Mouse (Mus musculus): ENCODE data around the gene Nap1l1.
"Not testable (repeated sequence)": the region's sequence is repeated elsewhere in the genome, so short reads cannot be mapped to it uniquely, and the experiment has no call there.

The Nap1l1 gene

GRCm38 (mm10) chr10:111479599-111479998 is 6.6 kb downstream of the Nap1l1 start:
- no peak for DNase-seq (ENCODE audit: extremely low read depth, low read depth)

- no peak for DNase-seq (ENCODE audit: extremely low read depth, low read depth)
Observed at GRCm38 (mm10) chr10:111482654-111483053, 9.6 kb downstream of the Nap1l1 start.

- no peak for DNase-seq (ENCODE audit: extremely low read depth, low read depth)
Observed at GRCm38 (mm10) chr10:111484079-111484478, 11.1 kb downstream of the Nap1l1 start.

- DNase-seq (ENCODE audit: extremely low read depth, low read depth), result no peak
Observed at GRCm38 (mm10) chr10:111488793-111489192, 15.8 kb downstream of the Nap1l1 start.

GRCm38 (mm10) chr10:111490079-111490478 is 17.1 kb downstream of the Nap1l1 start:
- not testable (repeated sequence) for DNase-seq (ENCODE audit: extremely low read depth, low read depth)

GRCm38 (mm10) chr10:111495888-111496287 is 22.9 kb downstream of the Nap1l1 start:
- no peak for DNase-seq (ENCODE audit: extremely low read depth, low read depth)

GRCm38 (mm10) chr10:111499892-111500291 is 26.9 kb downstream of the Nap1l1 start:
- no peak for DNase-seq (ENCODE audit: extremely low read depth, low read depth)

GRCm38 (mm10) chr10:111503071-111503470 is 30.0 kb downstream of the Nap1l1 start:
- peak; percentile 53 for DNase-seq (ENCODE audit: extremely low read depth, low read depth)

- no peak for DNase-seq (ENCODE audit: extremely low read depth, low read depth)
Observed at GRCm38 (mm10) chr10:111503716-111504115, 30.7 kb downstream of the Nap1l1 start.

- DNase-seq (ENCODE audit: extremely low read depth, low read depth), result no peak
Observed at GRCm38 (mm10) chr10:111504606-111505005, 31.6 kb downstream of the Nap1l1 start.

- DNase-seq (ENCODE audit: extremely low read depth, low read depth), result no peak
Observed at GRCm38 (mm10) chr10:111505406-111505805, 32.4 kb downstream of the Nap1l1 start.

- DNase-seq (ENCODE audit: extremely low read depth, low read depth), result peak; percentile 42
Observed at GRCm38 (mm10) chr10:111506101-111506925, 33.3 kb downstream of the Nap1l1 start, which contains the start of gene Phlda1. TSS of gene Phlda1 (plus strand) at chr10:111506286.

- no peak for DNase-seq (ENCODE audit: extremely low read depth, low read depth)
Observed at GRCm38 (mm10) chr10:111506926-111507459, 34.0 kb downstream of the Nap1l1 start.

GRCm38 (mm10) chr10:111507460-111508211 is 34.6 kb downstream of the Nap1l1 start:
- DNase-seq (ENCODE audit: extremely low read depth, low read depth), result no peak

- no peak for DNase-seq (ENCODE audit: extremely low read depth, low read depth)
Observed at GRCm38 (mm10) chr10:111508324-111509080, 35.5 kb downstream of the Nap1l1 start.

- DNase-seq (ENCODE audit: extremely low read depth, low read depth), result no peak
Observed at GRCm38 (mm10) chr10:111509103-111509784, 36.2 kb downstream of the Nap1l1 start.

- DNase-seq (ENCODE audit: extremely low read depth, low read depth), result no peak
Observed at GRCm38 (mm10) chr10:111509981-111510380, 37.0 kb downstream of the Nap1l1 start.

- DNase-seq (ENCODE audit: extremely low read depth, low read depth), result no peak
Observed at GRCm38 (mm10) chr10:111510798-111511197, 37.8 kb downstream of the Nap1l1 start.

- DNase-seq (ENCODE audit: extremely low read depth, low read depth), result no peak
Observed at GRCm38 (mm10) chr10:111512036-111512568, 39.1 kb downstream of the Nap1l1 start.

GRCm38 (mm10) chr10:111514282-111514885 is 41.4 kb downstream of the Nap1l1 start:
- no peak for DNase-seq (ENCODE audit: extremely low read depth, low read depth)
